ENCODE assay signal across 16 mouse cellular contexts in genomic region chr8:70834071-70834470, GRCm38 (mm10). TPM values are rescaled to one million over a fixed set of nuclear protein-coding genes. Genes with fewer than 3 reads are reported as not detected.
A peak's percentile ranks its signal among the peaks of the same experiment; 100 is the strongest.
DNase-seq lines count a peak whose midpoint lies in the region; ATAC-seq and TF ChIP-seq lines count a peak whose summit lies in the region.
"Had no signal": no experiment of that assay in that cellular context is flagged by ENCODE, and none has a peak within 500 bp of the region (broad histone marks: within the 10 kb centered on the region; RNA-seq: fewer than 3 reads in every experiment).

No protein-coding gene starts in this region.

- no peak overlapping the region for H3K4me3 ChIP-seq in cerebellum, adult 2 months (replicated peaks; ENCODE audit: insufficient read depth, low read depth, low read length)
- no peak overlapping the region for H3K4me3 ChIP-seq in heart, embryonic 13.5 days
- H3K4me3 ChIP-seq in heart, embryonic 11.5 days (ENCODE audit: low read depth, low read length), result no peak overlapping the region
- no peak overlapping the region for H3K4me3 ChIP-seq in liver, embryonic 11.5 days (ENCODE audit: low read depth, low read length)
- H3K4me3 ChIP-seq: stomach, embryonic 15.5 days had no signal

- no peak for DNase-seq in cerebellum, adult 2 months
- DNase-seq in cerebellum, adult 8-10 months, result no peak
- DNase-seq in liver, embryonic 11.5 days (ENCODE audit: low spot score), result no peak
- no peak for DNase-seq in liver
- DNase-seq in right cerebral cortex, postnatal 25 days, result no peak
- DNase-seq: spleen, adult 18-20 months had no signal

- TF ChIP-seq POLR2A in cerebellum, adult 2 months (IDR thresholded peaks at IDR 0.05; ENCODE audit: borderline replicate concordance, insufficient read depth, low read length), result no peak

- H3K4me2 ChIP-seq in heart, embryonic 13.5 days, result no peak overlapping the region
- H3K4me2 ChIP-seq in heart, embryonic 11.5 days, result no peak overlapping the region
- no peak overlapping the region for H3K4me2 ChIP-seq in liver, embryonic 11.5 days
- H3K4me2 ChIP-seq: stomach, embryonic 15.5 days had no signal

- H3K9ac ChIP-seq in heart, embryonic 13.5 days, result peak overlapping the region; percentile 5; the same call in 1 of the 2 replicates
- no peak overlapping the region for H3K9ac ChIP-seq in heart, embryonic 11.5 days (ENCODE audit: low read depth, low read length)
- H3K9ac ChIP-seq in liver, embryonic 11.5 days (ENCODE audit: low read depth, low read length), result 0 out of 2 replicates have a peak overlapping the region, but pooled peaks have one; percentile 5
- H3K9ac ChIP-seq: stomach, embryonic 15.5 days had no signal

- peaks cover 18% of the 10 kb centered on the region; the same call in 1 of the 2 replicates for H3K36me3 ChIP-seq in heart, embryonic 13.5 days
- H3K36me3 ChIP-seq in heart, embryonic 11.5 days (ENCODE audit: control insufficient read depth, insufficient read depth, low read length), result 0 out of 2 replicates have a peak, but pooled peaks cover 3% of the 10 kb centered on the region
- peaks cover 3% of the 10 kb centered on the region; the same call in 1 of the 2 replicates for H3K36me3 ChIP-seq in liver, embryonic 11.5 days (ENCODE audit: control insufficient read depth, insufficient read depth, low read length)

- no peaks in the 10 kb centered on the region for H3K27me3 ChIP-seq in cerebellum, adult 2 months (ENCODE audit: control insufficient read depth, insufficient read depth, low read length)
- H3K27me3 ChIP-seq in heart, embryonic 13.5 days (replicated peaks), result no peaks in the 10 kb centered on the region
- no peaks in the 10 kb centered on the region; the same call in 1 of the 2 replicates for H3K27me3 ChIP-seq in heart, embryonic 11.5 days (ENCODE audit: control insufficient read depth, insufficient read depth, low read length)
- H3K27me3 ChIP-seq in liver, embryonic 11.5 days (replicated peaks; ENCODE audit: control insufficient read depth, insufficient read depth, low read length), result no peaks in the 10 kb centered on the region
- H3K27me3 ChIP-seq: stomach, embryonic 15.5 days had no signal

- H3K4me1 ChIP-seq in cerebellum, adult 2 months (ENCODE audit: control insufficient read depth, insufficient read depth, low read length), result peaks cover 5% of the 10 kb centered on the region
- H3K4me1 ChIP-seq in heart, embryonic 13.5 days, result peaks cover 14% of the 10 kb centered on the region
- H3K4me1 ChIP-seq in heart, embryonic 11.5 days (ENCODE audit: control insufficient read depth, insufficient read depth, low read length), result peaks cover 6% of the 10 kb centered on the region
- peaks cover 42% of the 10 kb centered on the region for H3K4me1 ChIP-seq in liver, embryonic 11.5 days (replicated peaks; ENCODE audit: control insufficient read depth, insufficient read depth, low read length)

- 94% methylated on average over 3 of the region's 3 CpGs for WGBS in cerebellum, adult 2 months
- 91% methylated on average over 3 of the region's 3 CpGs for whole genome bisulfite sequencing in heart, embryonic 13.5 days
- 92% methylated on average over 3 of the region's 3 CpGs for WGBS in heart, embryonic 11.5 days (ENCODE audit: insufficient replicate concordance)
- 92% methylated on average over 3 of the region's 3 CpGs for WGBS in liver, embryonic 11.5 days

- H3K9me3 ChIP-seq in heart, embryonic 13.5 days, result no peaks in the 10 kb centered on the region
- no peaks in the 10 kb centered on the region for H3K9me3 ChIP-seq in heart, embryonic 11.5 days (replicated peaks; ENCODE audit: control insufficient read depth, low read length)
- no peaks in the 10 kb centered on the region for H3K9me3 ChIP-seq in liver, embryonic 11.5 days (ENCODE audit: control insufficient read depth, low read length)
- H3K9me3 ChIP-seq: stomach, embryonic 15.5 days had no signal

- peak overlapping the region; percentile 50; the same call in 1 of the 2 replicates for H3K27ac ChIP-seq in cerebellum, adult 2 months (ENCODE audit: insufficient read depth, low read length)
- H3K27ac ChIP-seq in heart, embryonic 13.5 days (replicated peaks), result no peak overlapping the region
- H3K27ac ChIP-seq in heart, embryonic 11.5 days (ENCODE audit: low read depth, low read length), result no peak overlapping the region
- no peak overlapping the region for H3K27ac ChIP-seq in liver, embryonic 11.5 days (ENCODE audit: low read depth, low read length)
- H3K27ac ChIP-seq: kidney, postnatal 0 days; stomach, embryonic 15.5 days had no signal

- ATAC-seq in heart, embryonic 13.5 days (ENCODE audit: extremely low read depth, insufficient number of reproducible peaks, low FRiP score, low TSS enrichment), result no peak
- no peak for ATAC-seq in heart, embryonic 11.5 days (replicated peaks; ENCODE audit: insufficient number of reproducible peaks, low FRiP score, low TSS enrichment)
- ATAC-seq in liver, embryonic 11.5 days (replicated peaks; ENCODE audit: low FRiP score), result no peak
- no peak for ATAC-seq in megakaryocyte progenitor cell, adult 5-6 weeks (replicated peaks; ENCODE audit: poor library complexity)
- ATAC-seq: forebrain, embryonic 14.5 days; hindbrain, embryonic 16.5 days; intestine, postnatal 0 days had no signal

- TF ChIP-seq CTCF in cerebellum, adult 2 months (IDR thresholded peaks at IDR 0.05; ENCODE audit: borderline replicate concordance, insufficient read depth, low read depth, low read length), result no peak

RNA-seq across cellular contexts. Expression of gene Arrdc2, which starts 5.4 kb away (rescaled TPM):
- polyA plus RNA-seq in cerebellum, adult 2 months (2012; rRNA removed), result 33.1 and 34.0 TPM in 2 replicates
- polyA plus RNA-seq in heart, embryonic 13.5 days (2015; fragmentation: Nextera tagmentation; extraction: Ambion mirVana), result 1.9 and 2.4 TPM in 2 replicates
- polyA plus RNA-seq in heart, embryonic 11.5 days (2014; fragmentation: Nextera tagmentation; extraction: Ambion mirVana), result 2.4 and 3.2 TPM in 2 replicates
- 13.4 and 14.5 TPM in 2 replicates for polyA plus RNA-seq in liver, embryonic 11.5 days (2014; fragmentation: Nextera tagmentation; extraction: Ambion mirVana)
- 6.0 and 8.6 TPM in 2 replicates for total RNA-seq in megakaryocyte progenitor cell, adult 5-6 weeks (2015)
- total RNA-seq in megakaryocyte progenitor cell, adult 5-6 weeks (2017), result 4.8 and 8.8 TPM in 2 replicates

RNA-seq across cellular contexts. Expression of gene Il12rb1, which starts 25.8 kb away (rescaled TPM):
- polyA plus RNA-seq in cerebellum, adult 2 months (2012; rRNA removed), result 1.8 and 1.9 TPM in 2 replicates
- not detected in 2 replicates for polyA plus RNA-seq in heart, embryonic 13.5 days (2015; fragmentation: Nextera tagmentation; extraction: Ambion mirVana)
- polyA plus RNA-seq in heart, embryonic 11.5 days (2014; fragmentation: Nextera tagmentation; extraction: Ambion mirVana), result 0.07 TPM in 1 of 2 replicates, not detected in the other
- 0.10 and 0.25 TPM in 2 replicates for polyA plus RNA-seq in liver, embryonic 11.5 days (2014; fragmentation: Nextera tagmentation; extraction: Ambion mirVana)
- 0.07 and 0.64 TPM in 2 replicates for total RNA-seq in megakaryocyte progenitor cell, adult 5-6 weeks (2015)
- total RNA-seq in megakaryocyte progenitor cell, adult 5-6 weeks (2017), result 1.0 and 1.7 TPM in 2 replicates
- polyA plus RNA-seq: forebrain, embryonic 14.5 days; neural tube, embryonic 11.5 days had no signal

RNA-seq across cellular contexts. Expression of gene Kcnn1, which starts 29.0 kb away (rescaled TPM):
- polyA plus RNA-seq in cerebellum, adult 2 months (2012; rRNA removed), result 19.4 and 22.1 TPM in 2 replicates
- polyA plus RNA-seq in heart, embryonic 13.5 days (2015; fragmentation: Nextera tagmentation; extraction: Ambion mirVana), result 1.5 TPM in 2 replicates
- polyA plus RNA-seq in heart, embryonic 11.5 days (2014; fragmentation: Nextera tagmentation; extraction: Ambion mirVana), result 0.55 and 1.1 TPM in 2 replicates
- polyA plus RNA-seq in liver, embryonic 11.5 days (2014; fragmentation: Nextera tagmentation; extraction: Ambion mirVana), result 0.47 and 0.73 TPM in 2 replicates
- 0.12 and 0.42 TPM in 2 replicates for total RNA-seq in megakaryocyte progenitor cell, adult 5-6 weeks (2015)
- total RNA-seq in megakaryocyte progenitor cell, adult 5-6 weeks (2017), result 0.84 and 0.92 TPM in 2 replicates
- polyA plus RNA-seq: CD4-positive, CD25-positive, alpha-beta regulatory T cell, adult 4 months had no signal

RNA-seq across cellular contexts. Expression of gene Mast3, which starts 29.2 kb away (rescaled TPM):
- 69.5 and 70.4 TPM in 2 replicates for polyA plus RNA-seq in cerebellum, adult 2 months (2012; rRNA removed)
- 5.6 and 6.7 TPM in 2 replicates for polyA plus RNA-seq in heart, embryonic 13.5 days (2015; fragmentation: Nextera tagmentation; extraction: Ambion mirVana)
- polyA plus RNA-seq in heart, embryonic 11.5 days (2014; fragmentation: Nextera tagmentation; extraction: Ambion mirVana), result 7.8 and 8.5 TPM in 2 replicates
- polyA plus RNA-seq in liver, embryonic 11.5 days (2014; fragmentation: Nextera tagmentation; extraction: Ambion mirVana), result 18.2 and 19.3 TPM in 2 replicates
- 48.7 and 50.0 TPM in 2 replicates for total RNA-seq in megakaryocyte progenitor cell, adult 5-6 weeks (2015)
- 13.9 and 16.7 TPM in 2 replicates for total RNA-seq in megakaryocyte progenitor cell, adult 5-6 weeks (2017)

RNA-seq across cellular contexts. Expression of gene Ccdc124, which starts 39.7 kb away (rescaled TPM):
- 123 and 145 TPM in 2 replicates for polyA plus RNA-seq in cerebellum, adult 2 months (2012; rRNA removed)
- polyA plus RNA-seq in heart, embryonic 13.5 days (2015; fragmentation: Nextera tagmentation; extraction: Ambion mirVana), result 88.5 and 89.0 TPM in 2 replicates
- 102 and 109 TPM in 2 replicates for polyA plus RNA-seq in heart, embryonic 11.5 days (2014; fragmentation: Nextera tagmentation; extraction: Ambion mirVana)
- 110 and 112 TPM in 2 replicates for polyA plus RNA-seq in liver, embryonic 11.5 days (2014; fragmentation: Nextera tagmentation; extraction: Ambion mirVana)
- 27.6 and 37.2 TPM in 2 replicates for total RNA-seq in megakaryocyte progenitor cell, adult 5-6 weeks (2015)
- 33.9 and 37.1 TPM in 2 replicates for total RNA-seq in megakaryocyte progenitor cell, adult 5-6 weeks (2017)
